Mouse (Mus musculus): ENCODE results near the gene Blvrb. TPM values are rescaled to one million over a fixed set of nuclear protein-coding genes. Genes with fewer than 3 reads are reported as not detected.

Blvrb gene
- polyA plus RNA-seq (2015; fragmentation: Nextera tagmentation; extraction: Ambion mirVana), result 853 and 865 TPM in 2 replicates

DNA sequence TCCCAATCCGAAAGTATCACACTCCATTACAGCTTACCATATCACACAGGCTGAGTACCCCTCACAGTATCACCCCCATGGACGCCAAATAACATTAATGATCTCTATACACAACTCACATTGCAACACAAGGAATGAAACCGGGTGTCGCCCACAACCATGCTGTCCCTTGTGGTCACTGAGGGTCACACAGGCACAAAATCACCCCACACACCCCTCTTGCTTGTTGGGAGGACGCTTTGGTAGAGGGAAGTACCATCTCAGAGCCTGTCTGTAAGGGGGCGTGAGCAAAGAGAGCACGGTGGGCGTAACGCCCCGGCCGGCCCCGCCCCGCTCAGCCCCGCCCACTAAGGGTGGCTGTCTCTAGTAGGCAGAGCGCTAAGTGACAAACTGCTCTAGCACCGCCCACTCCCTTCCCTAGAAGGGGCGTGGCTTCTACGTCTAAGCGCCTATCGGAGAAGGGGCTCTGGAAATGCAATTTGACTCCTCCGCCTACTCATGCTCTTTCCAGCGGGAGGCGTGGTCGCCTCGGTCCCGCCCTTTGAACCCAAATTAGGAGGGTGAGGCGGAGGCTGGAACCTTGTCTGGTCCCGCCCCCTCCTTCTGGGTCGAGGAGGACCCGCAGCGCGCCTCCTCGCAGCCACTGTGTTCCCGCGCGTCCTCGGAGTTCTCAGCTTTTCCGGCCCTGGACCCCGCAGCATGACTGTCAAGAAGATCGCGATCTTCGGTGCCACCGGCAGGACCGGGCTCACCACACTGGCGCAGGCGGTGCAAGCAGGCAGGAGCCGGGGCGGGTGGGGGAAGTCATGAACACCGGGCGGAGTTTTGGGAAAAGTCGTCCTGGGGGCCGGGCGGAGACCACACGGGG is at the start of gene Blvrb, which contains the start of gene Sptbn4:
Gene Blvrb (plus strand): TSS at position 560 of the 868 bp plus-strand sequence.
Gene Sptbn4 (minus strand): TSS at position 268 of the 868 bp plus-strand sequence.
- peak within 1 kb of the TSS; percentile 99 for H3K27ac ChIP-seq (ENCODE audit: low read length)
- H3K27me3 ChIP-seq (ENCODE audit: control insufficient read depth, insufficient read depth, low read depth, low read length), result peaks cover 42% of the 10 kb centered on the region
- H3K9ac ChIP-seq (ENCODE audit: low read depth, low read length), result peak within 1 kb of the TSS; percentile 88
- peak within 1 kb of the TSS; percentile 74 for H3K4me3 ChIP-seq (ENCODE audit: low read depth, low read length)
- H3K4me1 ChIP-seq (ENCODE audit: control insufficient read depth, low read depth, low read length), result peaks cover 43% of the 10 kb centered on the region
- WGBS (ENCODE audit: insufficient replicate concordance), result under 1% methylated on average over 54 of the region's 54 CpGs
- H3K9me3 ChIP-seq (replicated peaks; ENCODE audit: control insufficient read depth, low read length), result no peaks in the 10 kb centered on the region
- peak within 1 kb of the TSS; percentile 86 for H3K4me2 ChIP-seq (ENCODE audit: low read depth, low read length)
- peaks cover 14% of the 10 kb centered on the region for H3K36me3 ChIP-seq (ENCODE audit: control insufficient read depth, insufficient read depth)
- peak; percentile 78 for ATAC-seq (ENCODE audit: low read depth)

DNA sequence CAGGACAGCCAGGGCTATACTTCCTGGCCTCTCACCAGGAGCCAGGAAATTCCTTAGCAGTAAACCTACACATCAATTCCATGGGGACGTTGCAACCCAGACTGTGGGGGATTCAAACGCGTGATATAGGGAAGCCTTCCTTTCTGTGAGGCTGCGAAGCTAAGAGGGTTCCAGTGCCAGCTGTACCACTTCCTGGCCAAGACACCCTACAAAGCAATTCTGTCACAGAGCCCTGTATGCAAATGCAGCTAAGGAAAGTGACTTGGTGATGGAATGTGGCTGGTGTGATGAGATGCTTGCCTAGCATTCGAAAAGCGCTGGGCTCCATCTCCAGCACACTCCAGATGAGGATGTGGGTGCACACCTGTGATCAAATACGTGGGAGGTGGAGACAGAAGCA is 47.2 kb upstream of the Blvrb start:
- WGBS (ENCODE audit: insufficient replicate concordance), result 53% methylated on average over 7 of the region's 7 CpGs
- Histone ChIP-seq H3K9me3 (replicated peaks; ENCODE audit: control insufficient read depth, low read length) (no peaks in the 10 kb centered on the region; the same call in 1 of the 2 replicates), H3K4me3 (ENCODE audit: low read depth, low read length) (no peak overlapping the region), H3K27ac (ENCODE audit: low read length) (no peak overlapping the region), H3K9ac (ENCODE audit: low read depth, low read length) (no peak overlapping the region), H3K27me3 (ENCODE audit: control insufficient read depth, insufficient read depth, low read depth, low read length) (peaks cover 76% of the 10 kb centered on the region), H3K4me2 (ENCODE audit: low read depth, low read length) (no peak overlapping the region), H3K36me3 (ENCODE audit: control insufficient read depth, insufficient read depth) (no peaks in the 10 kb centered on the region), H3K4me1 (ENCODE audit: control insufficient read depth, low read depth, low read length) (no peaks in the 10 kb centered on the region; the same call in 1 of the 2 replicates)
- ATAC-seq (ENCODE audit: low read depth), result no peak

GRCm38 (mm10) chr7:27402675-27403074 is 45.1 kb upstream of the Blvrb start:
- WGBS (ENCODE audit: insufficient replicate concordance), result 4% methylated on average over 16 of the region's 16 CpGs
- H3K36me3 ChIP-seq (ENCODE audit: control insufficient read depth, insufficient read depth), result no peaks in the 10 kb centered on the region

DNA sequence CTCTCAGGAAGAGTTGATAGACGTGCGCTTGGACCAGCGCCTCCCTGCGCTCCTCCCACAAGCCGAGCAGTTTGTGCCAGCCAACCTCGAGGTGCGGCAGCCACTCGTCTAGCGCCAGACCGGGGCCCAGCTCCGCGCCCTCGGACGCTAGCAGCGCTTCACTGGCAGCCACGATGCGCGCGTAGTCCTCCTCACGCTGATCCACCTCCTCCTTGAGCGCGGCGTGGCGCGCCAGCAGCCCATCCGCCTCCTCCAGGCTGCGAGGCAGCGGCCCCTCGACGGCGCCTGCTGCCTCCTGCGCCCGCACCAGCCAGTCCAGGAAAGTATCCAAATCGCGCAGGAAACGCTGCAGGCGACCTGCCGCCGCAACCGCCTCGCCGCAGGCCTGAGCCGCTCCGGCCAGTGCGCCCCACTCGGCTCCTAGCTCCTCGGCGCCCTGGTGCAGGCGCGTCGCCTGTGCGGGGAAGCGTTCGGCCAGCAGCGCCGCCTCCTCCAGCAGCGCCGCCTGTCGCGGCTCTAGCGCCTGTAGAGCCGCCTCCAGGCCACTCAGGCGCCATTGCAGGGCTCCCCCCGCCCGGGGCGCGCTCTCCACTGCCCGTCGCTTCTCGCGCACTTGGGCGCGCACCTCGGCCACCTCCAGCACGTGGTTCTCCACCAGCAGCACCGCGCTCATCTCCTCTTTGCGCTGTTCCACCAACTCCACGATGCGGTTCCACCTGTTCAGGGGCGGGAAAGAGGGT is 43.4 kb upstream of the Blvrb start:
- H3K4me1 ChIP-seq (ENCODE audit: control insufficient read depth, low read depth, low read length), result no peaks in the 10 kb centered on the region; the same call in 1 of the 2 replicates
- no peak overlapping the region for H3K9ac ChIP-seq (ENCODE audit: low read depth, low read length)
- H3K4me3 ChIP-seq (ENCODE audit: low read depth, low read length), result no peak overlapping the region
- peaks cover 79% of the 10 kb centered on the region for H3K27me3 ChIP-seq (ENCODE audit: control insufficient read depth, insufficient read depth, low read depth, low read length)
- 9% methylated on average over 72 of the region's 81 CpGs for WGBS (ENCODE audit: insufficient replicate concordance)
- no peak overlapping the region for H3K27ac ChIP-seq (ENCODE audit: low read length)
- ATAC-seq (ENCODE audit: low read depth), result no peak; the same call in 1 of the 2 replicates
- H3K36me3 ChIP-seq (ENCODE audit: control insufficient read depth, insufficient read depth), result no peaks in the 10 kb centered on the region
- H3K4me2 ChIP-seq (ENCODE audit: low read depth, low read length), result no peak overlapping the region
- no peaks in the 10 kb centered on the region; the same call in 1 of the 2 replicates for H3K9me3 ChIP-seq (replicated peaks; ENCODE audit: control insufficient read depth, low read length)

More at GRCm38 (mm10) chr7:27402675-27403074, 45.1 kb upstream of the Blvrb start:
- no peak overlapping the region for H3K4me3 ChIP-seq (ENCODE audit: low read depth, low read length)
- peaks cover 73% of the 10 kb centered on the region for H3K27me3 ChIP-seq (ENCODE audit: control insufficient read depth, insufficient read depth, low read depth, low read length)
- H3K9me3 ChIP-seq (replicated peaks; ENCODE audit: control insufficient read depth, low read length), result no peaks in the 10 kb centered on the region; the same call in 1 of the 2 replicates
- H3K4me1 ChIP-seq (ENCODE audit: control insufficient read depth, low read depth, low read length), result no peaks in the 10 kb centered on the region
- no peak overlapping the region for H3K27ac ChIP-seq (ENCODE audit: low read length)
- no peak overlapping the region for H3K4me2 ChIP-seq (ENCODE audit: low read depth, low read length)
- H3K9ac ChIP-seq (ENCODE audit: low read depth, low read length), result no peak overlapping the region
- no peak for ATAC-seq (ENCODE audit: low read depth)

DNA sequence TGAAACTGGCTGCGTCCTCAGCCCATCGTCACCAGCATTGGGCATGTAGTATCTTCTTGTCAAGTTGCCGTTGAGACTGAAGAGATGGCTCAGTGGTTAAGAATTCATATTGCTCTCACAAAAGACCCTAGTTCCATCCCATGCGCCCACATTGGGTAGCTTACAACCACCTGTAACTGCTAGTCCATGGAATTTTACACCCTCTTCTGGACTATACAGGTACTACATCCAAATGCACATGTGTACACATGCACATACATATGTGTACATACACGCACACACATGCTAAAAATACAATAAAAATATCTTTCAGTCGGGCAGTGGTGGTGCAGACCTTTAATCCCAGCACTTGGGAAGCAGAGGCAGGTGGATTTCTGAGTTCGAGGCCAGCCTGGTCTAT is 41.3 kb upstream of the Blvrb start:
- Histone ChIP-seq H3K4me1 (ENCODE audit: control insufficient read depth, low read depth, low read length) (no peaks in the 10 kb centered on the region; the same call in 1 of the 2 replicates), H3K27ac (ENCODE audit: low read length) (no peak overlapping the region), H3K4me3 (ENCODE audit: low read depth, low read length) (no peak overlapping the region), H3K9me3 (replicated peaks; ENCODE audit: control insufficient read depth, low read length) (no peaks in the 10 kb centered on the region; the same call in 1 of the 2 replicates), H3K27me3 (ENCODE audit: control insufficient read depth, insufficient read depth, low read depth, low read length) (peaks cover 77% of the 10 kb centered on the region), H3K36me3 (ENCODE audit: control insufficient read depth, insufficient read depth) (no peaks in the 10 kb centered on the region), H3K4me2 (ENCODE audit: low read depth, low read length) (no peak overlapping the region), H3K9ac (ENCODE audit: low read depth, low read length) (no peak overlapping the region)
- no peak for ATAC-seq (ENCODE audit: low read depth)
- 66% methylated on average over 7 of the region's 7 CpGs for WGBS (ENCODE audit: insufficient replicate concordance)

- no peak overlapping the region for H3K9ac ChIP-seq (ENCODE audit: low read depth, low read length)
- H3K27me3 ChIP-seq (ENCODE audit: control insufficient read depth, insufficient read depth, low read depth, low read length), result peaks cover 68% of the 10 kb centered on the region
- no peaks in the 10 kb centered on the region for H3K36me3 ChIP-seq (ENCODE audit: control insufficient read depth, insufficient read depth)
- WGBS (ENCODE audit: insufficient replicate concordance), result 48% methylated on average over 8 of the region's 8 CpGs
- no peak overlapping the region for H3K27ac ChIP-seq (ENCODE audit: low read length)
- ATAC-seq (ENCODE audit: low read depth), result no peak
- H3K4me3 ChIP-seq (ENCODE audit: low read depth, low read length), result no peak overlapping the region
- H3K4me1 ChIP-seq (ENCODE audit: control insufficient read depth, low read depth, low read length), result no peaks in the 10 kb centered on the region; the same call in 1 of the 2 replicates
- H3K9me3 ChIP-seq (replicated peaks; ENCODE audit: control insufficient read depth, low read length), result no peaks in the 10 kb centered on the region; the same call in 1 of the 2 replicates
- no peak overlapping the region for H3K4me2 ChIP-seq (ENCODE audit: low read depth, low read length)
Measured at GRCm38 (mm10) chr7:27407816-27408215, 40.0 kb upstream of the Blvrb start.

DNA sequence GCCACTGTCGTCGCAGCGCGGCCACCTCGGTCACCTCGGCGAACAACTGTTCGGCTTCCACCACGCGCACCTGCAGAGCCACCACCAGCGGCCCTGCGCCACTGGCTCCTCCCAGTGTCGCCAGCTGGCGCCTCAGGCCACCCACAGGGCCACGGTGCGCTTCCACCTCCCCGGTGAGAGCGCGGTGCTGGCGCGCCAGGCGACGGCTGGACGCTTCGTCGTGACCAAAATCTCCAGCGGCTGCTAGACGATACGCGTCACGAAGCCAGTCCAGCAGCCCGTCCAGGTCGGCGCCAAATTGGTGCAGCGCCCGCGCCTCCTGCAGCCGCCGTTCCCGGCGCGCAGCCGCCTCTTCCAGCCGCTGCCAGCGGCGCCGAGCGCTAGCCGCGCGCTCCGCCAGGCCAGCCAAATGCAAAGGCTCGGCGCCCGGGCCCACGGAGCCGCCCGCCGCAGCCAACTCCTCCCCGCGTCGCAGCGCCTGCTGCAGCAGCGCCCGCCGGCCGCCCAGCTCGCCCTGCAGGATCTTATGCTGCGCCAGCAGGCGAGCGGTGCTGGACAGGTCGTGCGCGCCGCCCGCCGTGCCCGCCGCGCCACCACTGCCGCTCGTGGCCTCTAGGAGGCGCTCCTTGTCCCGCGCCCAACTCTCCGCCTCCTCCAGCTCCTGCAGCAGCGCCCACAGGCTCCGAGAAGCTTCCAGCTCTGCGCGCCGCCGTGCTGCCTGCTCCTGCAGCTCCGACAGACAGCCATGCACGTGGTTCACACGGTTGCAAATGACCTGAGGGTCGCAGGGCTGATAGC is 39.2 kb upstream of the Blvrb start:
- Histone ChIP-seq H3K4me3 (ENCODE audit: low read depth, low read length) (peak overlapping the region; percentile 32), H3K9me3 (replicated peaks; ENCODE audit: control insufficient read depth, low read length) (no peaks in the 10 kb centered on the region; the same call in 1 of the 2 replicates), H3K27ac (ENCODE audit: low read length) (no peak overlapping the region), H3K4me2 (ENCODE audit: low read depth, low read length) (peak overlapping the region; percentile 51), H3K27me3 (ENCODE audit: control insufficient read depth, insufficient read depth, low read depth, low read length) (peaks cover 61% of the 10 kb centered on the region), H3K36me3 (ENCODE audit: control insufficient read depth, insufficient read depth) (no peaks in the 10 kb centered on the region), H3K9ac (ENCODE audit: low read depth, low read length) (no peak overlapping the region), H3K4me1 (ENCODE audit: control insufficient read depth, low read depth, low read length) (no peaks in the 10 kb centered on the region; the same call in 1 of the 2 replicates)
- WGBS (ENCODE audit: insufficient replicate concordance), result 1% methylated on average over 87 of the region's 96 CpGs
- ATAC-seq (ENCODE audit: low read depth), result peak; percentile 58

DNA sequence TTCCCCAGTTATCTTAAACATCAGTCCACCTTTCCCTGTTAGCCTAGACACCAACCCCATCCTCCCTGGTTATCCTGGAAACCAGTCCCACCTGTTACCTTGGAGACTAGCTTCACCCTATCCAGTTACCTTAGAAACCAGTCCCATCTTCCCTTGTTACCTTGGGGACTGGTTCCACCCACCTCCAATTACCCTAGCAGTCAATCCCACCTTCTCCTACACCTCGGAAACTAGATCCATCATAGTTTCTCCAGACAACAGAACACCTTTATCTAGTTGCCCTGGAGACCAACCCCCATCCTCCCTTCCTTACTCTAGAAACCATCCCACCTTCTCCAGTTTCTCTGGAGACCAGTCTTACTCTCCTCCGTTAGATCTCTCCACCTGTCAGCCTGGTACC is 30.6 kb upstream of the Blvrb start:
- Histone ChIP-seq H3K36me3 (ENCODE audit: control insufficient read depth, insufficient read depth) (no peaks in the 10 kb centered on the region), H3K9ac (ENCODE audit: low read depth, low read length) (no peak overlapping the region), H3K27ac (ENCODE audit: low read length) (no peak overlapping the region), H3K4me2 (ENCODE audit: low read depth, low read length) (no peak overlapping the region), H3K27me3 (ENCODE audit: control insufficient read depth, insufficient read depth, low read depth, low read length) (no peaks in the 10 kb centered on the region), H3K9me3 (replicated peaks; ENCODE audit: control insufficient read depth, low read length) (no peaks in the 10 kb centered on the region), H3K4me3 (ENCODE audit: low read depth, low read length) (no peak overlapping the region), H3K4me1 (ENCODE audit: control insufficient read depth, low read depth, low read length) (no peaks in the 10 kb centered on the region)
- ATAC-seq (ENCODE audit: low read depth), result no peak
- WGBS (ENCODE audit: insufficient replicate concordance), result 44% methylated on average over 2 of the region's 2 CpGs
